Mouse (Mus musculus) hindbrain, embryonic 13.5 days (tissue): ENCODE results near the gene Nuak1. TPM values are rescaled to one million over a fixed set of nuclear protein-coding genes. Genes with fewer than 3 reads are reported as not detected.

ENCODE experiments used
- ATAC-seq: fragments of 200-750 bp; cut with Nextera tagmentation; 2 replicates; pipeline ENCODE4 v1.8.0; 2017; ENCODE audit warnings: moderate TSS enrichment; ENCODE audit not compliant: low FRiP score
- H3K27ac ChIP-seq: fragments of 300-500 bp; sonication (generic); 2 replicates; pipeline ENCODE4 v1.5.1; 2015; ENCODE audit warnings: inconsistent platforms, mild to moderate bottlenecking, moderate library complexity
- H3K27me3 ChIP-seq: fragments of 300-500 bp; sonication (generic); 2 replicates; pipeline ENCODE4 v1.6.1; 2015; ENCODE audit warnings: mild to moderate bottlenecking, inconsistent platforms
- H3K36me3 ChIP-seq: fragments of 300-500 bp; sonication (generic); 2 replicates; pipeline ENCODE4 v1.6.1; 2015; ENCODE audit warnings: mild to moderate bottlenecking, inconsistent platforms
- H3K4me1 ChIP-seq: fragments of 300-500 bp; sonication (generic); replicated peaks from 2 replicates; pipeline ENCODE4 v1.6.1; 2015; ENCODE audit warnings: inconsistent platforms
- H3K4me2 ChIP-seq: fragments of 300-500 bp; sonication (generic); 2 replicates; pipeline ENCODE4 v1.6.1; 2015; ENCODE audit warnings: inconsistent platforms, mild to moderate bottlenecking, moderate library complexity
- H3K4me3 ChIP-seq: fragments of 300-500 bp; sonication (generic); 2 replicates; pipeline ENCODE4 v1.5.1; 2015; ENCODE audit warnings: mild to moderate bottlenecking, inconsistent platforms
- H3K9ac ChIP-seq: fragments of 300-500 bp; sonication (generic); 2 replicates; pipeline ENCODE4 v1.6.1; 2015; ENCODE audit warnings: mild to moderate bottlenecking, inconsistent platforms
- H3K9me3 ChIP-seq: fragments of 300-500 bp; sonication (generic); 2 replicates; pipeline ENCODE4 v1.6.1; 2016; ENCODE audit warnings: inconsistent platforms
- WGBS: fragments of 180-500 bp; shearing (Covaris S2); methylation state at CpG from one replicate; pipeline ENCODE4 v1.1.7; 2015; 5-methylcytosine and 5-hydroxymethylcytosine counted together
- polyA plus RNA-seq: library from polyadenylated mRNA; unstranded; fragments of >200 nt; fragmentation: Nextera tagmentation; extraction: Ambion mirVana; gene quantifications from 2 replicates; pipeline ENCODE4 v1.2.1, GENCODE M21; 2015

Gene Nuak1
- polyA plus RNA-seq, 1 experiment from 2014 or later, result 4.6 TPM

DNA sequence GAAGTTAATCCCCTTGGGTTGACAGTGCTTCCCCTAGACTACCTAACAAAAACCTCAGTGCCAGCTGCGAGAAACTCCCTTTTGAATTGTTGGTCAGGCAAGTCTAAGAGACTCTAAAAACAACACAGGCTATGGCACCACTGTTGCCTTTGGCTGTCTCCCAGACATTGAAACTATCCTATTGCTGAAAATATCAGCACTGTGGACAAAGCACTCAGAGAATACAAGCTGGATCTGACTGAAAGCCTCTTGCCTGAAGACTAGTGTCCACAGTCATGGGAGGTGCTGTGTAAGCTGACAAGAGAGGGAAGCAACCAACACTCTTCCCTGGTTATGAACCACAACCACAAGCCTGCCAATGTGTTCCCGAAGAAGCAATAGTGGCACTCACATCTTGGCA, 96.9 kb downstream of the Nuak1 start:
- H3K4me3 ChIP-seq, result no peak overlapping the region
- 88% methylated on average over 2 of the region's 2 CpGs for WGBS
- 0 out of 2 replicates have a peak, but pooled peaks cover 4% of the 10 kb centered on the region for H3K4me1 ChIP-seq
- H3K9ac ChIP-seq, result no peak overlapping the region
- no peak overlapping the region for H3K4me2 ChIP-seq
- no peaks in the 10 kb centered on the region for H3K9me3 ChIP-seq
- no peak for ATAC-seq
- H3K27me3 ChIP-seq, result no peaks in the 10 kb centered on the region
- no peaks in the 10 kb centered on the region for H3K36me3 ChIP-seq
- no peak overlapping the region for H3K27ac ChIP-seq

DNA sequence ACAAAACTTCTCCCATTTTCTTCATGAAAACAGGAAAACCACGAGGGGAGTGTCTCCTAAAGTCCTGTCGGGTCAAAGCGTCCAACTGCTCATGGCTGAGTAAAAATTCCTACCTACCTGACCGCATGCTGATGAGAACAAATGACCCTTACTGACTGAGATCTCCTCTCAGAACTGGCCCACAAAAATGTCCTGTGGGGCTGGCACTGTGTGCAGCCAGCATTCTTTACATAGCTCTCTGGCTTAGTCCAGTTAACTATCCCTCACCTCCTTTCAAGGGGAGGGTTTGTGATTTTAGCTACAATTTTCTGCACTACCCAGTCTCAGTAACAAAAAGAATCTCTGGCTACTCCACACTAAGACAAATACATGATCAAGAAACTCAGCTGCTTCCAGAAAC, 100.9 kb downstream of the Nuak1 start:
- Histone ChIP-seq H3K4me3 (no peak overlapping the region), H3K9ac (no peak overlapping the region), H3K9me3 (no peaks in the 10 kb centered on the region), H3K27ac (no peak overlapping the region), H3K4me2 (no peak overlapping the region), H3K27me3 (no peaks in the 10 kb centered on the region), H3K36me3 (no peaks in the 10 kb centered on the region), H3K4me1 (no peaks in the 10 kb centered on the region)
- ATAC-seq, result no peak
- 71% methylated on average over 4 of the region's 4 CpGs for WGBS

DNA sequence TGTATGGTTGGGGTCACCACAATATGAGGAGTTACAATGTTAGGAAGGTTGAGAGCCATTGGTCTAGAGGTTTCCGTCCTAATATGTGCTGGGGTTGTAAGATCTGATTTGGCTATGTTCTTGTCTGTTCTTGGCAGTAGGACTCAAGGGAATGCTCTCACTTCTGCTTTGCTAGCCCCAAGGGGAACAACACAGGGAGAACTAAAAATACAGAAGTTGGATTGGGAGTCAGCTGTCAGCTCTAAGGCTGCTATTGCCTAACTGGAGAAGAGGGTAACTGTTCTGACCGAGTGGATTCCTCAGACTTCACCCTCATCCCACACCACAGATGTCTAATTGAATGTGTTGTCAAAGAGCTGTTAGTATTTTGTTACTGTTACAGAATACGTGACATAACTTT, 101.6 kb downstream of the Nuak1 start:
- H3K27me3 ChIP-seq, result no peaks in the 10 kb centered on the region
- H3K27ac ChIP-seq, result no peak overlapping the region
- ATAC-seq, result no peak
- H3K4me1 ChIP-seq, result no peaks in the 10 kb centered on the region
- 88% methylated on average over 3 of the region's 3 CpGs for WGBS
- H3K4me3 ChIP-seq, result no peak overlapping the region
- no peaks in the 10 kb centered on the region for H3K36me3 ChIP-seq
- no peaks in the 10 kb centered on the region for H3K9me3 ChIP-seq
- H3K4me2 ChIP-seq, result no peak overlapping the region
- H3K9ac ChIP-seq, result no peak overlapping the region

DNA sequence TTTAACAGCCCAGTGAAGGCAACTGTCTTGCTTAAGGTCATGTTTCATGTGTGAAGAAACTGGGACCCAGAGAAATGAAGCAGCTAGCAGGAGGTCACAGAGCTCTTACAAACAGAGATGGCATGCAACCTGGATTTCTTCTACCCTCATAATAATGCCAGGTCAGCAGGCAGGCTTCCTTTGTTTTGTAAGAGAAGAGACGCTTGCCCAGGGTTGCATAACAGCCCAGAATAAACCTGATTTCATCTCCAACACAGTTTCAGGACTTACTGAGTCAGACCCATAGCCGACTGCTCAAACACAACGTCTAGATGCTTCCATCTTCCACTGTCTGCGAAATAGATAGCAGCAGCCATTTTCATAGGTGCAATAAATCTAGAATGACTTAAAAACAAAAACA, 105.0 kb downstream of the Nuak1 start:
- no peaks in the 10 kb centered on the region for H3K9me3 ChIP-seq
- H3K9ac ChIP-seq, result no peak overlapping the region
- 85% methylated on average over 4 of the region's 4 CpGs for WGBS
- H3K27ac ChIP-seq, result no peak overlapping the region
- no peak overlapping the region for H3K4me2 ChIP-seq
- no peaks in the 10 kb centered on the region for H3K4me1 ChIP-seq
- no peak overlapping the region for H3K4me3 ChIP-seq
- H3K27me3 ChIP-seq, result no peaks in the 10 kb centered on the region
- no peaks in the 10 kb centered on the region for H3K36me3 ChIP-seq
- ATAC-seq, result no peak

GRCm38 (mm10) chr10:84329822-84330221, 110.6 kb downstream of the Nuak1 start:
- H3K36me3 ChIP-seq, result no peaks in the 10 kb centered on the region
- H3K27ac ChIP-seq, result no peak overlapping the region
- H3K27me3 ChIP-seq, result no peaks in the 10 kb centered on the region
- no peak overlapping the region for H3K4me3 ChIP-seq
- no peaks in the 10 kb centered on the region for H3K9me3 ChIP-seq
- ATAC-seq, result no peak
- no peak overlapping the region for H3K4me2 ChIP-seq
- no peak overlapping the region for H3K9ac ChIP-seq
- 87% methylated on average over 7 of the region's 7 CpGs for WGBS
- no peaks in the 10 kb centered on the region for H3K4me1 ChIP-seq

DNA sequence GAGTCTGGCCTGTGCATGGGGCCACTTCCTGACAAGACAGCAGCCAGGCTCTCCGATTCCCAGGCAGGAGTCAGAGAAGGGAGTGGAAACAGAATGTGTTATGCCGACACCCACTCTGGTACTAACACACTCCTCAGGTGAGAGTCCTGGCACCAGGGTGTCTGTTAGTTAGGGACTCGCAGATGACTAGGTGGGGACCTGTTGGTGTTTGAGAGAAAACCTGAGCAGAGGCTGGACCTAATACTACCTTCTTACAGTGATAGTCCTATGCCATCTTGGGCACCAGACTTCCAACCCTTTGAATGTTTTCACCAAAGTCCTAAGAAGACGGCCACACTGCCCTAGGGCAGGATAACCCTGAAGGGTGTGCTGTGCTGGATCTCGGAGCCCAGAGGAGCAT, 111.1 kb downstream of the Nuak1 start:
- Histone ChIP-seq H3K9ac (no peak overlapping the region), H3K36me3 (no peaks in the 10 kb centered on the region), H3K27ac (no peak overlapping the region), H3K9me3 (no peaks in the 10 kb centered on the region), H3K4me3 (no peak overlapping the region), H3K27me3 (no peaks in the 10 kb centered on the region), H3K4me1 (no peaks in the 10 kb centered on the region), H3K4me2 (no peak overlapping the region)
- WGBS, result 88% methylated on average over 5 of the region's 5 CpGs
- no peak for ATAC-seq

DNA sequence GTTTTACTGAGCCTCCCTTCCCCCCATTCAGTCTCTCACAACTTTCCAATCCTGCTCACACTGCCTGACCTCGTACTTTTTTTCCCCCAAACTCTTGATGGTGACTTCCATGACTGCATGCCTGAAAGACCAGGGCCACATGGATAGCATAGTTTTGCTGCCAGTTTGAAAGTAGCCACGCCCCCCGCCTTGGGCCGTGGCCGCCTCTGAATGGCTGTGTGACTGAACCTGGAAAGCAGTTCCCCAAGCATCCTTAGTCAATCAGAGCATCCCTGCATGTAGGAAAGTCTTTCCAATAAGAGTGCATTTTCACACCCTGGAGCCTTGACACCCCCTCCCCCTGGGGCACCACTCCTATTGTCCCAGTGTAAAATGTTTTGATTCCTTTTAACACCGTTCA, 116.4 kb downstream of the Nuak1 start:
- no peaks in the 10 kb centered on the region for H3K4me1 ChIP-seq
- no peak for ATAC-seq
- no peaks in the 10 kb centered on the region for H3K27me3 ChIP-seq

More for the DNA sequence above, 116.4 kb downstream of the Nuak1 start:
- WGBS, result 61% methylated on average over 6 of the region's 6 CpGs
- H3K36me3 ChIP-seq, result no peaks in the 10 kb centered on the region
- no peak overlapping the region for H3K27ac ChIP-seq
- H3K9ac ChIP-seq, result no peak overlapping the region
- H3K4me2 ChIP-seq, result no peak overlapping the region
- H3K9me3 ChIP-seq, result no peaks in the 10 kb centered on the region
- no peak overlapping the region for H3K4me3 ChIP-seq

Other genes starting within 250 kb of the Nuak1 start
- 56.4 and 59.9 TPM in 2 replicates for gene Ckap4, start 93.5 kb upstream of the Nuak1 start, polyA plus RNA-seq
- gene Tcp11l2, start 136.0 kb upstream of the Nuak1 start, polyA plus RNA-seq, result 24.0 and 25.5 TPM in 2 replicates
- gene Polr3b, start 181.7 kb upstream of the Nuak1 start, polyA plus RNA-seq, result 15.8 and 18.7 TPM in 2 replicates